Mouse (Mus musculus) limb, embryonic 15.5 days (tissue): ENCODE measurements around the gene Gal3st4. TPM values are rescaled to one million over a fixed set of nuclear protein-coding genes. Genes with fewer than 3 reads are reported as not detected.
A peak's percentile ranks its signal among the peaks of the same experiment; 100 is the strongest.

ENCODE experiments used
- ATAC-seq: fragments of 200-750 bp; cut with Nextera tagmentation; 2 replicates; pipeline ENCODE4 v1.8.0; 2017; ENCODE audit warnings: low read depth, moderate TSS enrichment; ENCODE audit not compliant: insufficient number of reproducible peaks, low FRiP score, low TSS enrichment
- H3K27ac ChIP-seq: fragments of 300-500 bp; sonication (generic); 2 replicates; pipeline ENCODE4 v1.5.1; 2015; ENCODE audit warnings: moderate library complexity, mild to moderate bottlenecking, inconsistent platforms
- H3K27me3 ChIP-seq: fragments of 300-500 bp; sonication (generic); 2 replicates; pipeline ENCODE4 v1.6.1; 2015; ENCODE audit warnings: inconsistent platforms
- H3K36me3 ChIP-seq: fragments of 300-500 bp; sonication (generic); 2 replicates; pipeline ENCODE4 v1.6.1; 2015; ENCODE audit warnings: inconsistent platforms
- H3K4me1 ChIP-seq: fragments of 300-500 bp; sonication (generic); 2 replicates; pipeline ENCODE4 v1.6.1; 2015; ENCODE audit warnings: inconsistent platforms
- H3K4me2 ChIP-seq: fragments of 300-500 bp; sonication (generic); 2 replicates; pipeline ENCODE4 v1.6.1; 2015; ENCODE audit warnings: mild to moderate bottlenecking, inconsistent platforms
- H3K4me3 ChIP-seq: fragments of 300-500 bp; sonication (generic); 2 replicates; pipeline ENCODE4 v1.5.1; 2015; ENCODE audit warnings: mild to moderate bottlenecking, inconsistent platforms
- H3K9ac ChIP-seq: fragments of 300-500 bp; sonication (generic); 2 replicates; pipeline ENCODE4 v1.6.1; 2015; ENCODE audit warnings: inconsistent platforms
- H3K9me3 ChIP-seq: fragments of 300-500 bp; sonication (generic); 2 replicates; pipeline ENCODE4 v1.6.1; 2016; ENCODE audit warnings: inconsistent platforms
- WGBS: fragments of 180-500 bp; shearing (Covaris S2); methylation state at CpG from one replicate; pipeline ENCODE4 v1.1.7; 2015; 5-methylcytosine and 5-hydroxymethylcytosine counted together
- polyA plus RNA-seq: library from polyadenylated mRNA; unstranded; fragments of >200 nt; fragmentation: Nextera tagmentation; extraction: Ambion mirVana; gene quantifications from 2 replicates; pipeline ENCODE4 v1.2.1, GENCODE M21; 2015

Gene Gal3st4
- polyA plus RNA-seq, 1 experiment from 2014 or later: 5.1 TPM

GRCm38 (mm10) chr5:138275216-138276050 is 2.8 kb upstream of the Gal3st4 start:
- Histone ChIP-seq H3K4me3 (peak overlapping the region; percentile 14), H3K36me3 (peaks cover 18% of the 10 kb centered on the region; the same call in 1 of the 2 replicates), H3K9me3 (no peaks in the 10 kb centered on the region), H3K9ac (no peak overlapping the region), H3K4me2 (peak overlapping the region; percentile 33), H3K27ac (no peak overlapping the region), H3K4me1 (peaks cover 58% of the 10 kb centered on the region), H3K27me3 (no peaks in the 10 kb centered on the region)
- no peak for ATAC-seq
- WGBS: 34% methylated on average over 41 of the region's 41 CpGs

GRCm38 (mm10) chr5:138274186-138274585 is 1.5 kb upstream of the Gal3st4 start:
- no peak overlapping the region for H3K4me2 ChIP-seq
- peaks cover 18% of the 10 kb centered on the region; the same call in 1 of the 2 replicates for H3K36me3 ChIP-seq
- 80% methylated on average over 8 of the region's 8 CpGs for WGBS
- H3K27me3 ChIP-seq: no peaks in the 10 kb centered on the region
- no peak overlapping the region for H3K4me3 ChIP-seq
- peaks cover 52% of the 10 kb centered on the region for H3K4me1 ChIP-seq
- no peak overlapping the region for H3K9ac ChIP-seq
- no peak overlapping the region for H3K27ac ChIP-seq
- no peaks in the 10 kb centered on the region for H3K9me3 ChIP-seq
- no peak for ATAC-seq

- H3K9ac ChIP-seq: no peak overlapping the region
- 51% methylated on average over 3 of the region's 3 CpGs for WGBS
- no peak overlapping the region for H3K4me2 ChIP-seq
- no peak overlapping the region for H3K27ac ChIP-seq
- H3K9me3 ChIP-seq: no peaks in the 10 kb centered on the region
- H3K27me3 ChIP-seq: no peaks in the 10 kb centered on the region
- H3K4me3 ChIP-seq: no peak overlapping the region
- ATAC-seq: no peak
- H3K36me3 ChIP-seq: peaks cover 10% of the 10 kb centered on the region; the same call in 1 of the 2 replicates
- H3K4me1 ChIP-seq: peaks cover 32% of the 10 kb centered on the region
Observed at GRCm38 (mm10) chr5:138271232-138271631, 1.4 kb downstream of the Gal3st4 start.

GRCm38 (mm10) chr5:138268980-138269379 is 3.7 kb downstream of the Gal3st4 start:
- no peaks in the 10 kb centered on the region for H3K9me3 ChIP-seq
- H3K36me3 ChIP-seq: peaks cover 13% of the 10 kb centered on the region
- WGBS: 69% methylated on average over 4 of the region's 4 CpGs
- no peak overlapping the region for H3K9ac ChIP-seq
- peaks cover 25% of the 10 kb centered on the region for H3K4me1 ChIP-seq
- H3K27me3 ChIP-seq: no peaks in the 10 kb centered on the region
- ATAC-seq: no peak
- H3K4me3 ChIP-seq: no peak overlapping the region
- H3K4me2 ChIP-seq: no peak overlapping the region
- H3K27ac ChIP-seq: no peak overlapping the region

GRCm38 (mm10) chr5:138267114-138267513 is 5.5 kb downstream of the Gal3st4 start:
- Histone ChIP-seq H3K9me3 (no peaks in the 10 kb centered on the region), H3K27ac (no peak overlapping the region), H3K4me3 (no peak overlapping the region), H3K4me1 (peaks cover 25% of the 10 kb centered on the region), H3K9ac (no peak overlapping the region), H3K27me3 (no peaks in the 10 kb centered on the region), H3K4me2 (no peak overlapping the region), H3K36me3 (peaks cover 17% of the 10 kb centered on the region)
- no peak for ATAC-seq
- 85% methylated on average over 3 of the region's 3 CpGs for WGBS

GRCm38 (mm10) chr5:138265712-138266111 is 6.9 kb downstream of the Gal3st4 start:
- H3K4me1 ChIP-seq: peaks cover 21% of the 10 kb centered on the region
- no peak overlapping the region for H3K4me2 ChIP-seq
- peaks cover 30% of the 10 kb centered on the region for H3K36me3 ChIP-seq
- 93% methylated on average over 4 of the region's 4 CpGs for WGBS
- no peak overlapping the region for H3K4me3 ChIP-seq
- ATAC-seq: no peak
- no peaks in the 10 kb centered on the region for H3K9me3 ChIP-seq
- H3K9ac ChIP-seq: no peak overlapping the region
- H3K27me3 ChIP-seq: no peaks in the 10 kb centered on the region
- no peak overlapping the region for H3K27ac ChIP-seq

- H3K9me3 ChIP-seq: no peaks in the 10 kb centered on the region
- peaks cover 26% of the 10 kb centered on the region for H3K4me1 ChIP-seq
- 10% methylated on average over 6 of the region's 6 CpGs for WGBS
- peak overlapping the region; percentile 92 for H3K4me2 ChIP-seq
- peaks cover 45% of the 10 kb centered on the region for H3K36me3 ChIP-seq
- H3K9ac ChIP-seq: peak overlapping the region; percentile 96
- no peaks in the 10 kb centered on the region for H3K27me3 ChIP-seq
- ATAC-seq: no peak
- peak overlapping the region; percentile 89 for H3K4me3 ChIP-seq
- peak overlapping the region; percentile 79 for H3K27ac ChIP-seq
Observed at GRCm38 (mm10) chr5:138264207-138264578, 8.4 kb downstream of the Gal3st4 start.

- Histone ChIP-seq H3K27ac (peak within 1 kb of the TSS; percentile 79), H3K4me3 (peak within 1 kb of the TSS; percentile 89), H3K9ac (peak within 1 kb of the TSS; percentile 96), H3K9me3 (no peaks in the 10 kb centered on the region), H3K4me2 (peak within 1 kb of the TSS; percentile 92), H3K27me3 (no peaks in the 10 kb centered on the region), H3K4me1 (peaks cover 26% of the 10 kb centered on the region), H3K36me3 (peaks cover 52% of the 10 kb centered on the region)
- ATAC-seq: peak; percentile 81
- under 1% methylated on average over 64 of the region's 71 CpGs for WGBS
Observed at GRCm38 (mm10) chr5:138263260-138264206, 9.1 kb downstream of the Gal3st4 start, which contains the start of gene BC037034. Gene BC037034, minus strand, starts transcription at chr5:138264033.

- peak overlapping the region; percentile 96 for H3K9ac ChIP-seq
- no peak for ATAC-seq
- no peak overlapping the region for H3K27ac ChIP-seq
- H3K4me1 ChIP-seq: peaks cover 26% of the 10 kb centered on the region
- 63% methylated on average over 18 of the region's 18 CpGs for WGBS
- H3K9me3 ChIP-seq: no peaks in the 10 kb centered on the region
- H3K27me3 ChIP-seq: no peaks in the 10 kb centered on the region
- H3K4me3 ChIP-seq: peak overlapping the region; percentile 89
- peak overlapping the region; percentile 92 for H3K4me2 ChIP-seq
- H3K36me3 ChIP-seq: peaks cover 59% of the 10 kb centered on the region
Observed at GRCm38 (mm10) chr5:138262582-138263240, 9.9 kb downstream of the Gal3st4 start.

GRCm38 (mm10) chr5:138262001-138262400 is 10.6 kb downstream of the Gal3st4 start:
- H3K9me3 ChIP-seq: no peaks in the 10 kb centered on the region
- 0 out of 2 replicates have a peak overlapping the region, but pooled peaks have one; percentile 89 for H3K4me3 ChIP-seq
- ATAC-seq: no peak
- no peak overlapping the region for H3K27ac ChIP-seq
- H3K4me2 ChIP-seq: no peak overlapping the region
- H3K4me1 ChIP-seq: peaks cover 30% of the 10 kb centered on the region
- no peak overlapping the region for H3K9ac ChIP-seq
- 71% methylated on average over 4 of the region's 4 CpGs for WGBS
- peaks cover 64% of the 10 kb centered on the region for H3K36me3 ChIP-seq
- no peaks in the 10 kb centered on the region for H3K27me3 ChIP-seq

- Histone ChIP-seq H3K27me3 (no peaks in the 10 kb centered on the region), H3K4me1 (peaks cover 39% of the 10 kb centered on the region), H3K9me3 (no peaks in the 10 kb centered on the region), H3K9ac (no peak overlapping the region), H3K36me3 (peaks cover 57% of the 10 kb centered on the region), H3K4me2 (no peak overlapping the region), H3K4me3 (no peak overlapping the region), H3K27ac (no peak overlapping the region)
- no peak for ATAC-seq
- WGBS: 83% methylated on average over 11 of the region's 11 CpGs
Observed at GRCm38 (mm10) chr5:138260834-138261233, 11.8 kb downstream of the Gal3st4 start.
